Mouse (Mus musculus) neural tube, embryonic 15.5 days (tissue): ENCODE data around the gene Acap2. TPM values are rescaled to one million over a fixed set of nuclear protein-coding genes. Genes with fewer than 3 reads are reported as not detected.
A peak's percentile ranks its signal among the peaks of the same experiment; 100 is the strongest.

Experiments used
- ATAC-seq: fragments of 200-750 bp; cut with Nextera tagmentation; 2 replicates; pipeline ENCODE4 v1.8.0; 2017; ENCODE audit warnings: mild to moderate bottlenecking, moderate TSS enrichment, moderate library complexity; ENCODE audit not compliant: low FRiP score
- H3K27ac ChIP-seq: fragments of 300-500 bp; sonication (generic); replicated peaks from 2 replicates; pipeline ENCODE4 v1.5.1; 2015; ENCODE audit warnings: mild to moderate bottlenecking, inconsistent platforms
- H3K27me3 ChIP-seq: fragments of 300-500 bp; sonication (generic); replicated peaks from 2 replicates; pipeline ENCODE4 v1.6.1; 2015; ENCODE audit warnings: inconsistent platforms
- H3K36me3 ChIP-seq: fragments of 300-500 bp; sonication (generic); 2 replicates; pipeline ENCODE4 v1.6.1; 2015; ENCODE audit warnings: inconsistent platforms
- H3K4me1 ChIP-seq: fragments of 300-500 bp; sonication (generic); 2 replicates; pipeline ENCODE4 v1.6.1; 2015; ENCODE audit warnings: inconsistent platforms
- H3K4me2 ChIP-seq: fragments of 300-500 bp; sonication (generic); 2 replicates; pipeline ENCODE4 v1.6.1; 2015; ENCODE audit warnings: inconsistent platforms, mild to moderate bottlenecking, moderate library complexity
- H3K4me3 ChIP-seq: fragments of 300-500 bp; sonication (generic); replicated peaks from 2 replicates; pipeline ENCODE4 v1.5.1; 2015; ENCODE audit warnings: mild to moderate bottlenecking, inconsistent platforms
- H3K9ac ChIP-seq: fragments of 300-500 bp; sonication (generic); replicated peaks from 2 replicates; pipeline ENCODE4 v1.6.1; 2015; ENCODE audit warnings: mild to moderate bottlenecking, inconsistent platforms
- H3K9me3 ChIP-seq: fragments of 300-500 bp; sonication (generic); replicated peaks from 2 replicates; pipeline ENCODE4 v1.6.1; 2016; ENCODE audit warnings: inconsistent platforms
- WGBS: fragments of 180-500 bp; shearing (Covaris S2); methylation state at CpG from one replicate; pipeline ENCODE4 v1.1.7; 2015; ENCODE audit warnings: mixed read lengths; 5-methylcytosine and 5-hydroxymethylcytosine counted together
- polyA plus RNA-seq: library from polyadenylated mRNA; unstranded; fragments of >200 nt; fragmentation: Nextera tagmentation; extraction: Ambion mirVana; gene quantifications from 2 replicates; pipeline ENCODE4 v1.2.1, GENCODE M21; 2015

Acap2 gene
- polyA plus RNA-seq, 1 experiment from 2014 or later, result 10.4 TPM

DNA sequence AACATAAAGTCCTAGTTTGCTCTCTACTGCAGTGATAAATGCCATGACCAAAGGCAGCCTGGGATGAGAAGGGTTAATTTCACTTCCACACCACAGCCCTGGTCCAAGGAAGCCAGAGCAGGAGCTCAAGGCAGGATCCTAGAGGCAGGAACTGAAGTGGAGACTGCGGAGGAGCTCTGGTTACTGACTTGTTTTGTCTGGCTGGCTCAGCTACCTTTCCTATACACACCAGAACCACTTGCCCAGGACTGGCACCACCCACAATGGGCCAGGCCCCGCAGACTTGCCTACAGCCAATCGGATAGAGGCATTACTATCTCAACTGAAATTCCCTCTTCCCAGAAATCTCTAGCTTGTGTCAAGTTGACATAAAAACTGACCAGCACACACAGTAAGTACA lies 140.8 kb downstream of the Acap2 start:
- no peaks in the 10 kb centered on the region for H3K36me3 ChIP-seq
- peaks cover 15% of the 10 kb centered on the region for H3K4me1 ChIP-seq
- no peak overlapping the region for H3K4me2 ChIP-seq
- WGBS, result over 99% methylated on average over 3 of the region's 3 CpGs
- no peak for ATAC-seq
- H3K27ac ChIP-seq, result no peak overlapping the region
- H3K4me3 ChIP-seq, result no peak overlapping the region
- no peak overlapping the region for H3K9ac ChIP-seq
- H3K27me3 ChIP-seq, result no peaks in the 10 kb centered on the region
- H3K9me3 ChIP-seq, result no peaks in the 10 kb centered on the region

DNA sequence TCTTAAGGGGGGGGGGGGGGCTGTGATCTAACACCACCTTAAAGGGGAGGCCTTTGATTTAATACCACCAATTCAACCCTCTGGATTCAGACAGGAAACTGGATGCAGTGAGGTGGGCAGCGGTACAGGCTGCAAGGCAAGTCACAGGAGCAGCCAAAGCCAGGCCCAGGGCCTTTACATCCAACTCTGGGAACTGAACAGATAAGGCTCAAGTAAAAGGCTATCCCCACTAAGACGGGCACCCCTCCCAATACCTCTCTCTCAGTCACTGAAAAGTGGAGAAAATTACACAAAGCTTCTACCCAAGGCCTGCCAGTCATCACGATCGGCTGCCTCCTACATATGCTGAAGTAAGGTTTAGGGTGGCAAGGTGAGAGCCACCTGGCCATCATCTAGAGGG lies 141.3 kb downstream of the Acap2 start:
- H3K27ac ChIP-seq, result no peak overlapping the region

DNA sequence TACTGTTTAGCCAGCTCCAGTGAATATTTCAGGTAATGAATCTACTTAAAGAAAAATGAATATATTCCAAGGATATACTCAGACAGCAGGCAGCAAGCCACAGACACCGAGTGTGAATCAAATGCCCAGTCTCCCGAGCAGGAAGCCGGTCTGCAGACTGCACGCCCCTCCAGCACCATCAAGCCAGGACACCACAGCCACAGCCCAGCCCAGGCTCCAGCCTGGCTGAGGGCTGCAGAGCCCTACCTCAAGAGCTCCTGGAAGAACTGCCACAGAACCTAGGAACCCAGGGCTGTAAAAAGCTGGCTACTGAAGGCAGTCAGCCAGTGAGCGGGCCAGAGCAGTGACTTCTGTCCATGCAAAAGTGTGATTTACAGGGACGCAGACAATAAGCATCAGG lies 148.2 kb downstream of the Acap2 start:
- no peak overlapping the region for H3K9ac ChIP-seq
- WGBS, result 75% methylated on average over 6 of the region's 6 CpGs

More for the DNA sequence above, 141.3 kb downstream of the Acap2 start:
- ATAC-seq, result no peak
- Histone ChIP-seq H3K4me2 (no peak overlapping the region), H3K4me3 (no peak overlapping the region), H3K36me3 (no peaks in the 10 kb centered on the region), H3K27me3 (no peaks in the 10 kb centered on the region), H3K9me3 (no peaks in the 10 kb centered on the region), H3K4me1 (peaks cover 15% of the 10 kb centered on the region), H3K9ac (no peak overlapping the region)
- WGBS, result 89% methylated on average over 4 of the region's 4 CpGs

DNA sequence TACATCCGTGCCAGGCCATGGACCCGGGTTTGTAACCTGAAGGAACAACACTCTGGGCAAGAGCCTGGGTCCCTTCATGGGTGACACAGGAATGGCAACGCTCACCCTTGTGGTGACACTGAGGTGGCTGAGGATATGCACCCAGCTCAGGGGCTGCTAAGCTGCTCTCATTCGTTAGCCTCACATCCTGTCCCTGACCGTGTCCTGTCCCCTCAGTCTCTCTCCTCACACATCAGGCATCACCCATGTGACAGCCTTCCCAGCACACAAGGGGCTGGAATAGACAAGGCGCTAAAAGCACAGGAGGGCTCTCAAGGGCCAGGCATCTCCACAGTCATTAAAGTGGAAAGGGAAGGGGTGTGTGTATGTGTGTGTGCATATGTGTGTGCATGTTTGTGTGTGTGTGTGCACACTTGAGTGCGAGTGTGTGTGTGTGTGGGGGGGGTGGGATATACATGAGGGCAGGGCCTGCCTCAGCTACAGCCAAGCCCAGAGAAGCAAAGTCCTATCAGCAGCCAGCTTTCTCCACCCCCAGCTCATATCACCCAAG lies 148.8 kb downstream of the Acap2 start:
- Histone ChIP-seq H3K27ac (no peak overlapping the region), H3K4me2 (no peak overlapping the region), H3K4me1 (peaks cover 7% of the 10 kb centered on the region; the same call in 1 of the 2 replicates), H3K27me3 (no peaks in the 10 kb centered on the region), H3K9ac (no peak overlapping the region), H3K36me3 (no peaks in the 10 kb centered on the region), H3K4me3 (no peak overlapping the region), H3K9me3 (no peaks in the 10 kb centered on the region)
- ATAC-seq, result no peak
- 80% methylated on average over 7 of the region's 7 CpGs for WGBS

More for the DNA sequence above, 148.2 kb downstream of the Acap2 start:
- H3K36me3 ChIP-seq, result no peaks in the 10 kb centered on the region
- H3K27me3 ChIP-seq, result no peaks in the 10 kb centered on the region
- H3K4me2 ChIP-seq, result no peak overlapping the region
- no peaks in the 10 kb centered on the region for H3K9me3 ChIP-seq
- H3K4me1 ChIP-seq, result peaks cover 7% of the 10 kb centered on the region; the same call in 1 of the 2 replicates
- no peak overlapping the region for H3K4me3 ChIP-seq
- no peak for ATAC-seq
- H3K27ac ChIP-seq, result no peak overlapping the region

DNA sequence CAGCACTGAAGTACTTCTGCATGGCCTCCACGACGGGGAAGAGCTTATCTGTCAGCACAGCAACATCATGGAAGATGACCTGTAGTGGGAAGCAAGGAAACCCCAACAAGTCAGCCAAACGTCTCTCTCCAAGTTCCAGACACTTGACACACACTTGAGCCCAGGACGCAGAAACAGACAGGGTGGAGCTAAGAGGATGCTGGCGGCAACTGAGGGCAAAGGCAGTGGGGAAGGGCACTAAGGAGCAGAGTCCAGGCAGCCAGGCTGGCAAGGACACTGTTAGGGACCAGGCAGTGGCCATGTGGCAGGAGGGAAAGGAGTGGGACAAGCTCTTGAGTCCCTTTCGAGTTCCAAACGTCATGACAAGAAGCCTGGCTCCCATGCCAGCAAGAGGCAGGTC lies 150.3 kb downstream of the Acap2 start:
- no peaks in the 10 kb centered on the region for H3K36me3 ChIP-seq
- no peak overlapping the region for H3K9ac ChIP-seq
- no peak overlapping the region for H3K4me3 ChIP-seq
- no peak overlapping the region for H3K4me2 ChIP-seq
- no peak overlapping the region for H3K27ac ChIP-seq
- 91% methylated on average over 7 of the region's 7 CpGs for WGBS
- H3K27me3 ChIP-seq, result no peaks in the 10 kb centered on the region
- no peaks in the 10 kb centered on the region for H3K9me3 ChIP-seq
- H3K4me1 ChIP-seq, result peaks cover 6% of the 10 kb centered on the region; the same call in 1 of the 2 replicates
- no peak for ATAC-seq

DNA sequence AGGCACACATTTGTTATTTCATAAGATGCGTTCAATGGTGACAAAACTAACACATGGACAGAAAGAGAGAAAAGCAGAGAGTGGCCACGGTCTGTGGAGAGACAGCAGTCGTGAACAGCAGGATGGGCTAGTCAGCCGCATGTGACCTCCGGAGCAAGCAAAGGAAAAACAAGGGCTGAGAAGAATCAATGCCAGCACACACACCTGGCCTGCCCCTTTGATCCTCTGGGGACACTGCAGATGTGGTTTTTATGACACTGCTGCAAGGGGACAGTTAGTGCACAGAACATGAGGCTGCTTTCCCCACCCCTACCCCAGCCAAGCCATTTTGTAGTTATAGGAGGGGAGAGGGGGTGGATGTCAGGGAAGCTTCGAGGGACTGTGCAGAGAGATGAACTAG lies 152.9 kb downstream of the Acap2 start:
- Histone ChIP-seq H3K9me3 (no peaks in the 10 kb centered on the region), H3K9ac (no peak overlapping the region), H3K4me2 (no peak overlapping the region), H3K36me3 (no peaks in the 10 kb centered on the region), H3K4me3 (no peak overlapping the region), H3K27ac (no peak overlapping the region), H3K4me1 (peaks cover 6% of the 10 kb centered on the region; the same call in 1 of the 2 replicates), H3K27me3 (no peaks in the 10 kb centered on the region)
- ATAC-seq, result no peak
- WGBS, result 76% methylated on average over 6 of the region's 6 CpGs

DNA sequence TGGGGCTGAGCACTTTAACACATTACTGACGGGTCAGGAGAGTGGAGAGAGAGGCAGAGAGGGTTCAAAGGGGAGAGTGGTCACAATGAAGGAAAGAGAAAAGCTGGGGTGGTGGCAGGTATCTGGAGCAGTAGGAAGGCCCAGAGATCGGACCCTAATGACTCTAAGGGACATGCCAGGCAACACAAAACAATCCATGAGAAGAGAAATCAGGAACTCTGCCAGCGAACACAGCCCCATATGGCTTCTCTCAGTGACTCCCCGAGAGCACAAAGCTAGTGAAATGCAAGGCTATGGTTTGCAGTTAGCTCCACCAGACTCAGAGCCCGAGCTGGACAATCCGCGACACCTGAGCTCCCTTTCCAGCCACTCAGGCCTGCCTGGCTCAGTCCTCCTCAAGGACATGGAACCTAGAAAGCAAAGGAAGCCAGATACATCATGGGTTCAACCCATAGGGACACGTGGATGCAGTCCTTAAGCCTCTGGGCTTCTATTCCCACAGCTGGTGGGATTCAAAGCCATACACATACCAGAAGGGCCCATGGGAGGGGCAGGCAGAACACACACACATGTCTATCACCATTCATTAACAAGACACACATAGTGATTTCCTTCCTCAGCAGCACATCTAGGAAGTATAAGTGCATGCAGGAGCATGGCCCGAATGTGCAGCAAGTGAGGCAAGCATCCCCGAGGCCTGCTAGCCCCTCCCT lies 153.7 kb downstream of the Acap2 start:
- H3K4me1 ChIP-seq, result peaks cover 4% of the 10 kb centered on the region; the same call in 1 of the 2 replicates
- H3K27ac ChIP-seq, result no peak overlapping the region
- WGBS, result 79% methylated on average over 10 of the region's 10 CpGs
- no peak for ATAC-seq
- H3K4me3 ChIP-seq, result no peak overlapping the region
- no peaks in the 10 kb centered on the region for H3K27me3 ChIP-seq
- no peaks in the 10 kb centered on the region for H3K36me3 ChIP-seq
- no peaks in the 10 kb centered on the region for H3K9me3 ChIP-seq
- H3K4me2 ChIP-seq, result no peak overlapping the region
- H3K9ac ChIP-seq, result no peak overlapping the region

DNA sequence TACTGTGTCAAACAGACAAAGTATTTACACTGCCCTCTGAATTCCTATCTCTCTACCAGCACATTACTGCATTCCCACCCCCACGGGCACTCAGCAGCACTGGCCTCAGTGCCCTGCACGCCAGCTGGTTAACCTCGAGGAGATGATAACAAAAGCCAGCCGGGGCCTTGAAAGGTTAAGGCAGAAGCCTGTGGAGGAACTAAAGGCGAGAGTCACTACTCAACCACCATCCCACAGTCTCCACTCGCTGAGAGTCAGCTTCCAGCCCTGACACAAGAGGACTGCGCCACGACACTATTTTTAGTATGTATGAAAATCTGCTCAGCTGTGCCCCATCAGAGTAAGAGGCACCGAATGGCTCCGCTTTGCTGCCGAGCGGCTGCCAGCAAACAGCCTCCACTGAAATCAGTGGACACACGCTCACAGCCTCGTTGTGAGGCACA lies 154.8 kb downstream of the Acap2 start:
- Histone ChIP-seq H3K9ac (no peak overlapping the region), H3K36me3 (no peaks in the 10 kb centered on the region), H3K4me1 (0 out of 2 replicates have a peak, but pooled peaks cover 3% of the 10 kb centered on the region), H3K27me3 (no peaks in the 10 kb centered on the region), H3K4me2 (no peak overlapping the region), H3K9me3 (no peaks in the 10 kb centered on the region), H3K27ac (0 out of 2 replicates have a peak overlapping the region, but pooled peaks have one; percentile 18), H3K4me3 (no peak overlapping the region)
- WGBS, result 65% methylated on average over 14 of the region's 14 CpGs
- ATAC-seq, result no peak

DNA sequence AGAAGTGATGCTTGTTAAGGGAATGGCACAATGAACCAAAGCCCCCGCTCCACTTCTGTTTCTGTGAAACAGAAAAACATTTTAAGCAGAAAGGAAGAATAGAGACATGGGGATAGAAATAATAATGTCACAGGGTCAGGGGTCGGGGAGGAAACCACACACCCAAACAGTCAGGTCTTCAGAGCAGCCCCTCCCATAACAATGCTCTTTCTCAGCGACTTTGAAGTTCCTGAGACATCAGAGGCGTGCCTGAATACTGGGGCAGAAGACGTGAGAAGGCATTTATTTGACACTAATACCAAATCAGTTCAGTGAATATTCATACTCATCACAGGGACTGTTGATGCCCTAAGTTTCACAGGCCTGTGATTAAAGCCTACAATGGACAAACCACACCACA lies 155.8 kb downstream of the Acap2 start:
- WGBS, result 77% methylated on average over 5 of the region's 5 CpGs
- Histone ChIP-seq H3K9ac (no peak overlapping the region), H3K9me3 (no peaks in the 10 kb centered on the region), H3K4me3 (no peak overlapping the region), H3K27ac (no peak overlapping the region), H3K4me1 (peaks cover 10% of the 10 kb centered on the region), H3K4me2 (no peak overlapping the region), H3K36me3 (no peaks in the 10 kb centered on the region), H3K27me3 (no peaks in the 10 kb centered on the region)
- ATAC-seq, result no peak

DNA sequence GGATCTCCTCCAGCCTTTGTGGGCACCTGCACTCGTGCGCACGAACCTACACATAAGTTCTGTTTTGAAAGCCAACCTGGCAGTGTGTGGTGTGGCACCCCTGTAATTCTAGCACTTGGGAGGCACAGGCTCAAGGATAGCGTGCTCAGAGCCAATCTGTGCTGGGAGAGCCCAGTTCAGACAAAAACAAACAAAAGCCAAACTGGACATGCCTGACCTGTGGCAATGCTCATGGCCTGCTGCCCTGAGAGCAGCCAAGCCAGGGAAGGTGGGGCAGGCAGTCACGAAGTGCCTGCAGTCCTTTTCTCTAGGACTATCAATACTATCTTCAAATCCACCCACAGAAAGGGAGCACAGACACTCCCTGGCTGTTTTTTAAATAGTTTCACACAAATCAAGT lies 157.9 kb downstream of the Acap2 start:
- H3K36me3 ChIP-seq, result no peaks in the 10 kb centered on the region
- H3K4me2 ChIP-seq, result no peak overlapping the region
- peaks cover 16% of the 10 kb centered on the region for H3K4me1 ChIP-seq
- H3K27ac ChIP-seq, result no peak overlapping the region
- H3K9ac ChIP-seq, result no peak overlapping the region
- H3K4me3 ChIP-seq, result no peak overlapping the region
- ATAC-seq, result no peak
- WGBS, result 92% methylated on average over 5 of the region's 5 CpGs
- H3K27me3 ChIP-seq, result no peaks in the 10 kb centered on the region
- no peaks in the 10 kb centered on the region for H3K9me3 ChIP-seq
